Mouse (Mus musculus) limb, embryonic 12.5 days (tissue): ENCODE measurements at regions not wholly inside any gene's neighbourhood (a gene's known extent, or its start where the extent isn't known, plus 50 kb on each side); places are given as distances from the start of the nearest gene placed in this dataset.

Experiments used
- ATAC-seq: fragments of 200-750 bp; cut with Nextera tagmentation; 2 replicates; pipeline ENCODE4 v1.8.0; 2017; ENCODE audit warnings: low read depth, moderate TSS enrichment; ENCODE audit not compliant: insufficient number of reproducible peaks, insufficient read depth, low FRiP score, low TSS enrichment
- H3K27ac ChIP-seq: fragments of 300-500 bp; sonication (generic); 2 replicates; pipeline ENCODE4 v1.5.1; 2016; ENCODE audit warnings: mild to moderate bottlenecking, moderate library complexity
- H3K27me3 ChIP-seq: fragments of 300-500 bp; sonication (generic); 2 replicates; pipeline ENCODE4 v1.6.1; 2016; ENCODE audit warnings: mild to moderate bottlenecking, moderate library complexity
- H3K36me3 ChIP-seq: fragments of 300-500 bp; sonication (generic); 2 replicates; pipeline ENCODE4 v1.6.1; 2016; ENCODE audit warnings: mild to moderate bottlenecking, moderate library complexity
- H3K4me1 ChIP-seq: fragments of 300-500 bp; sonication (generic); replicated peaks from 2 replicates; pipeline ENCODE4 v1.6.1; 2016
- H3K4me2 ChIP-seq: fragments of 300-500 bp; sonication (generic); 2 replicates; pipeline ENCODE4 v1.6.1; 2016; ENCODE audit warnings: mild to moderate bottlenecking, moderate library complexity
- H3K4me3 ChIP-seq: fragments of 300-500 bp; sonication (generic); replicated peaks from 2 replicates; pipeline ENCODE4 v1.5.1; 2016; ENCODE audit warnings: mild to moderate bottlenecking
- H3K9ac ChIP-seq: fragments of 300-500 bp; sonication (generic); replicated peaks from 2 replicates; pipeline ENCODE4 v1.6.1; 2016; ENCODE audit warnings: mild to moderate bottlenecking, moderate library complexity
- H3K9me3 ChIP-seq: fragments of 300-500 bp; sonication (generic); 2 replicates; pipeline ENCODE4 v1.6.1; 2016; ENCODE audit warnings: mild to moderate bottlenecking, moderate library complexity
- whole genome bisulfite sequencing: fragments of 180-500 bp; shearing (Covaris S2); methylation state at CpG from one replicate; pipeline ENCODE4 v1.1.7; 2016; 5-methylcytosine and 5-hydroxymethylcytosine counted together

- Histone ChIP-seq H3K4me3 (no peak overlapping the region), H3K27ac (no peak overlapping the region), H3K9me3 (no peaks in the 10 kb centered on the region), H3K36me3 (no peaks in the 10 kb centered on the region), H3K9ac (no peak overlapping the region), H3K4me1 (no peaks in the 10 kb centered on the region), H3K27me3 (no peaks in the 10 kb centered on the region; the same call in 1 of the 2 replicates), H3K4me2 (no peak overlapping the region)
- WGBS = 63% methylated on average over 7 of the region's 7 CpGs
- ATAC-seq = no peak
Measured at GRCm38 (mm10) chr3:103514061-103514460, 61.0 kb upstream of the Syt6 start.

GRCm38 (mm10) chr3:103515946-103516345 lies 59.1 kb upstream of the Syt6 start:
- no peaks in the 10 kb centered on the region; the same call in 1 of the 2 replicates for H3K27me3 ChIP-seq
- no peak overlapping the region for H3K9ac ChIP-seq
- ATAC-seq = no peak
- no peaks in the 10 kb centered on the region for H3K36me3 ChIP-seq
- 38% methylated on average over 5 of the region's 5 CpGs for WGBS
- H3K9me3 ChIP-seq = no peaks in the 10 kb centered on the region
- no peaks in the 10 kb centered on the region for H3K4me1 ChIP-seq
- no peak overlapping the region for H3K4me3 ChIP-seq
- H3K27ac ChIP-seq = no peak overlapping the region
- H3K4me2 ChIP-seq = no peak overlapping the region

- Histone ChIP-seq H3K4me3 (no peak overlapping the region), H3K27me3 (no peaks in the 10 kb centered on the region; the same call in 1 of the 2 replicates), H3K9me3 (no peaks in the 10 kb centered on the region), H3K4me1 (no peaks in the 10 kb centered on the region), H3K4me2 (no peak overlapping the region), H3K27ac (no peak overlapping the region), H3K9ac (no peak overlapping the region), H3K36me3 (no peaks in the 10 kb centered on the region)
- 68% methylated on average over 8 of the region's 8 CpGs for WGBS
- no peak for ATAC-seq
Measured at GRCm38 (mm10) chr3:103517376-103518304, 57.4 kb upstream of the Syt6 start.

DNA sequence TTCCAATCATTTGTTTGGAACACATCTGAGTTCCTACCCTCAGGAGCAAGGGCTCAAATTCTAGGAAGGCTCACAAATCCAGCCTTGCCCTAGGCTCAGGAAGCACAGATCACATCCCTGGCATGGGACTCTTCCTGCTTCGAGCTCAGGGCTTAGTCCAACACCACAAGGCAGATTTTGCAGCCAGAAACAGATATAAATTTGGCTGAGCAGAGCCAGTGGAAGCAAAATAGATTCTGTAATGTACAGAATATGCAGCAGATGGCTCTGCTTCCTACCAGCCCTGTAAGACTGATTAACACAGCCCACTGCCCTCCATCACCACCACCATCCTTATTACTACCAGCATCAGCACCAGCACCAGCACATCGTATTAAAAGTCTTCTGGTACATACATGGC lies 56.4 kb upstream of the Syt6 start:
- Histone ChIP-seq H3K9ac (no peak overlapping the region), H3K27ac (no peak overlapping the region), H3K4me2 (no peak overlapping the region), H3K9me3 (no peaks in the 10 kb centered on the region), H3K27me3 (no peaks in the 10 kb centered on the region), H3K36me3 (no peaks in the 10 kb centered on the region), H3K4me3 (no peak overlapping the region), H3K4me1 (no peaks in the 10 kb centered on the region)
- no peak for ATAC-seq
- WGBS = 81% methylated on average over 2 of the region's 2 CpGs
